Mouse (Mus musculus): ENCODE results near the gene Tuba1c. TPM values are rescaled to one million over a fixed set of nuclear protein-coding genes. Genes with fewer than 3 reads are reported as not detected.

Tuba1c gene
- polyA plus RNA-seq, 1 experiment from 2014 or later: 203 TPM

GRCm38 (mm10) chr15:99030585-99031387, 1.1 kb downstream of the Tuba1c start:
- H3K4me1 ChIP-seq (ENCODE audit: control insufficient read depth, insufficient read depth, low read length): peaks cover 23% of the 10 kb centered on the region
- peak overlapping the region; percentile 85 for H3K27ac ChIP-seq (ENCODE audit: low read length)
- peak overlapping the region; percentile 69 for H3K4me2 ChIP-seq (replicated peaks; ENCODE audit: low read depth, low read length)
- peak overlapping the region; percentile 74 for H3K9ac ChIP-seq (replicated peaks; ENCODE audit: low read depth, low read length)
- 10% methylated on average over 26 of the region's 26 CpGs for WGBS
- peak overlapping the region; percentile 56 for H3K4me3 ChIP-seq (ENCODE audit: low read depth, low read length)
- ATAC-seq (ENCODE audit: insufficient number of reproducible peaks, insufficient read depth, low FRiP score, low read depth): peak; percentile 68
- no peaks in the 10 kb centered on the region for H3K27me3 ChIP-seq (ENCODE audit: control insufficient read depth, insufficient read depth, low read length)
- H3K36me3 ChIP-seq (ENCODE audit: control insufficient read depth, insufficient read depth, low read length): peaks cover 12% of the 10 kb centered on the region
- no peaks in the 10 kb centered on the region for H3K9me3 ChIP-seq (ENCODE audit: control insufficient read depth, low read depth, low read length)

- Histone ChIP-seq H3K4me3 (ENCODE audit: low read depth, low read length) (peak overlapping the region; percentile 56), H3K4me2 (replicated peaks; ENCODE audit: low read depth, low read length) (peak overlapping the region; percentile 69), H3K27ac (ENCODE audit: low read length) (no peak overlapping the region), H3K27me3 (ENCODE audit: control insufficient read depth, insufficient read depth, low read length) (no peaks in the 10 kb centered on the region), H3K36me3 (ENCODE audit: control insufficient read depth, insufficient read depth, low read length) (peaks cover 18% of the 10 kb centered on the region), H3K9ac (replicated peaks; ENCODE audit: low read depth, low read length) (no peak overlapping the region; the same call in 1 of the 2 replicates), H3K9me3 (ENCODE audit: control insufficient read depth, low read depth, low read length) (no peaks in the 10 kb centered on the region), H3K4me1 (ENCODE audit: control insufficient read depth, insufficient read depth, low read length) (peaks cover 23% of the 10 kb centered on the region)
- 66% methylated on average over 4 of the region's 4 CpGs for WGBS
- no peak for ATAC-seq (ENCODE audit: insufficient number of reproducible peaks, insufficient read depth, low FRiP score, low read depth)
These were observed 1.6 kb downstream of the Tuba1c start for GRCm38 (mm10) chr15:99031388-99031675.

- H3K27me3 ChIP-seq (ENCODE audit: control insufficient read depth, insufficient read depth, low read length): no peaks in the 10 kb centered on the region
- ATAC-seq (ENCODE audit: insufficient number of reproducible peaks, insufficient read depth, low FRiP score, low read depth): no peak
- H3K4me1 ChIP-seq (ENCODE audit: control insufficient read depth, insufficient read depth, low read length): peaks cover 23% of the 10 kb centered on the region
- no peak overlapping the region; the same call in 1 of the 2 replicates for H3K9ac ChIP-seq (replicated peaks; ENCODE audit: low read depth, low read length)
- peaks cover 22% of the 10 kb centered on the region for H3K36me3 ChIP-seq (ENCODE audit: control insufficient read depth, insufficient read depth, low read length)
- H3K27ac ChIP-seq (ENCODE audit: low read length): no peak overlapping the region
- peak overlapping the region; percentile 69 for H3K4me2 ChIP-seq (replicated peaks; ENCODE audit: low read depth, low read length)
- H3K4me3 ChIP-seq (ENCODE audit: low read depth, low read length): peak overlapping the region; percentile 15; the same call in 1 of the 2 replicates
- WGBS: 63% methylated on average over 9 of the region's 9 CpGs
- no peaks in the 10 kb centered on the region for H3K9me3 ChIP-seq (ENCODE audit: control insufficient read depth, low read depth, low read length)
These were observed 2.5 kb downstream of the Tuba1c start for GRCm38 (mm10) chr15:99032041-99032725.

GRCm38 (mm10) chr15:99032726-99033250, 3.1 kb downstream of the Tuba1c start:
- no peak for ATAC-seq (ENCODE audit: insufficient number of reproducible peaks, insufficient read depth, low FRiP score, low read depth)
- Histone ChIP-seq H3K27me3 (ENCODE audit: control insufficient read depth, insufficient read depth, low read length) (no peaks in the 10 kb centered on the region), H3K27ac (ENCODE audit: low read length) (no peak overlapping the region), H3K9me3 (ENCODE audit: control insufficient read depth, low read depth, low read length) (no peaks in the 10 kb centered on the region), H3K9ac (replicated peaks; ENCODE audit: low read depth, low read length) (no peak overlapping the region), H3K4me2 (replicated peaks; ENCODE audit: low read depth, low read length) (peak overlapping the region; percentile 69), H3K36me3 (ENCODE audit: control insufficient read depth, insufficient read depth, low read length) (peaks cover 22% of the 10 kb centered on the region), H3K4me3 (ENCODE audit: low read depth, low read length) (peak overlapping the region; percentile 15; the same call in 1 of the 2 replicates), H3K4me1 (ENCODE audit: control insufficient read depth, insufficient read depth, low read length) (peaks cover 23% of the 10 kb centered on the region)
- 64% methylated on average over 7 of the region's 7 CpGs for WGBS

- ATAC-seq (ENCODE audit: insufficient number of reproducible peaks, insufficient read depth, low FRiP score, low read depth): no peak
- Histone ChIP-seq H3K4me2 (replicated peaks; ENCODE audit: low read depth, low read length) (no peak overlapping the region; the same call in 1 of the 2 replicates), H3K9me3 (ENCODE audit: control insufficient read depth, low read depth, low read length) (no peaks in the 10 kb centered on the region), H3K9ac (replicated peaks; ENCODE audit: low read depth, low read length) (no peak overlapping the region), H3K27ac (ENCODE audit: low read length) (no peak overlapping the region), H3K27me3 (ENCODE audit: control insufficient read depth, insufficient read depth, low read length) (no peaks in the 10 kb centered on the region), H3K4me3 (ENCODE audit: low read depth, low read length) (no peak overlapping the region), H3K36me3 (ENCODE audit: control insufficient read depth, insufficient read depth, low read length) (peaks cover 22% of the 10 kb centered on the region), H3K4me1 (ENCODE audit: control insufficient read depth, insufficient read depth, low read length) (peaks cover 23% of the 10 kb centered on the region)
- WGBS: 84% methylated on average over 7 of the region's 7 CpGs
These were observed 4.0 kb downstream of the Tuba1c start for GRCm38 (mm10) chr15:99033498-99034270.

GRCm38 (mm10) chr15:99035431-99035830, 5.7 kb downstream of the Tuba1c start:
- H3K4me1 ChIP-seq (ENCODE audit: control insufficient read depth, insufficient read depth, low read length): peaks cover 18% of the 10 kb centered on the region
- no peak overlapping the region for H3K4me2 ChIP-seq (replicated peaks; ENCODE audit: low read depth, low read length)
- H3K27me3 ChIP-seq (ENCODE audit: control insufficient read depth, insufficient read depth, low read length): no peaks in the 10 kb centered on the region
- H3K9me3 ChIP-seq (ENCODE audit: control insufficient read depth, low read depth, low read length): no peaks in the 10 kb centered on the region
- WGBS: 80% methylated on average over 4 of the region's 4 CpGs
- no peak overlapping the region for H3K27ac ChIP-seq (ENCODE audit: low read length)
- H3K9ac ChIP-seq (replicated peaks; ENCODE audit: low read depth, low read length): no peak overlapping the region
- no peak for ATAC-seq (ENCODE audit: insufficient number of reproducible peaks, insufficient read depth, low FRiP score, low read depth)
- peaks cover 22% of the 10 kb centered on the region for H3K36me3 ChIP-seq (ENCODE audit: control insufficient read depth, insufficient read depth, low read length)
- no peak overlapping the region for H3K4me3 ChIP-seq (ENCODE audit: low read depth, low read length)

- no peak for ATAC-seq (ENCODE audit: insufficient number of reproducible peaks, insufficient read depth, low FRiP score, low read depth)
- 92% methylated on average over 8 of the region's 8 CpGs for WGBS
These were observed 6.7 kb downstream of the Tuba1c start for GRCm38 (mm10) chr15:99036249-99036905.

GRCm38 (mm10) chr15:99038025-99038424, 8.3 kb downstream of the Tuba1c start:
- H3K9ac ChIP-seq (replicated peaks; ENCODE audit: low read depth, low read length): no peak overlapping the region
- H3K27ac ChIP-seq (ENCODE audit: low read length): no peak overlapping the region
- 78% methylated on average over 1 of the region's 1 CpGs for WGBS
- no peak overlapping the region for H3K4me2 ChIP-seq (replicated peaks; ENCODE audit: low read depth, low read length)
- no peaks in the 10 kb centered on the region for H3K9me3 ChIP-seq (ENCODE audit: control insufficient read depth, low read depth, low read length)
- H3K4me1 ChIP-seq (ENCODE audit: control insufficient read depth, insufficient read depth, low read length): peaks cover 3% of the 10 kb centered on the region; the same call in 1 of the 2 replicates
- no peak overlapping the region for H3K4me3 ChIP-seq (ENCODE audit: low read depth, low read length)
- ATAC-seq (ENCODE audit: insufficient number of reproducible peaks, insufficient read depth, low FRiP score, low read depth): no peak
- H3K36me3 ChIP-seq (ENCODE audit: control insufficient read depth, insufficient read depth, low read length): peaks cover 22% of the 10 kb centered on the region
- H3K27me3 ChIP-seq (ENCODE audit: control insufficient read depth, insufficient read depth, low read length): no peaks in the 10 kb centered on the region

More at GRCm38 (mm10) chr15:99036249-99036905, 6.7 kb downstream of the Tuba1c start:
- peaks cover 22% of the 10 kb centered on the region for H3K36me3 ChIP-seq (ENCODE audit: control insufficient read depth, insufficient read depth, low read length)
- no peaks in the 10 kb centered on the region for H3K27me3 ChIP-seq (ENCODE audit: control insufficient read depth, insufficient read depth, low read length)
- no peak overlapping the region for H3K4me3 ChIP-seq (ENCODE audit: low read depth, low read length)
- H3K4me1 ChIP-seq (ENCODE audit: control insufficient read depth, insufficient read depth, low read length): peaks cover 14% of the 10 kb centered on the region
- H3K4me2 ChIP-seq (replicated peaks; ENCODE audit: low read depth, low read length): no peak overlapping the region
- no peaks in the 10 kb centered on the region for H3K9me3 ChIP-seq (ENCODE audit: control insufficient read depth, low read depth, low read length)
- H3K27ac ChIP-seq (ENCODE audit: low read length): no peak overlapping the region
- no peak overlapping the region for H3K9ac ChIP-seq (replicated peaks; ENCODE audit: low read depth, low read length)
